Mouse (Mus musculus): ENCODE data around the gene Grid1. TPM values are rescaled to one million over a fixed set of nuclear protein-coding genes. Genes with fewer than 3 reads are reported as not detected.

The Grid1 gene
- polyA plus RNA-seq, 1 experiment: not detected

DNA sequence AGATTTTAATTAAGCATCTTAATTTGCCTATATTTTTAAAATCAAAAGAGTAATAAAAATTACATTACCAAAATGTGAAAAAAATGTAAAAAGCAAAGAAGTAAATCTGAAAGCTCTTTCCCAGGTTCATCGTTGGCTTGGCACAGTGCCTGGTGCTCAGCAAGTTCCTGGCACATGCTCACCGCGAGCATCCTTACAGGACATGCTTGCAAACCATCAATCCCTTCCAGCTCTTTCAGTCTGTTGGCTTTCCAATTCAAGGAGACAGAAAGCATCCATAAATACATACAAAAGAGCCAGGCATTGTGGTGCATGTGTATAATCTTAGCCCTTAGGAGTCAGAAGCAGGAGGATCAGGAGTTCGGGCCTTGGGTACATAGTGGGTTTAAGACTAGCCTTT is 430.5 kb downstream of the Grid1 start:
- H3K79me2 ChIP-seq (ENCODE audit: control insufficient read depth, insufficient read depth): no peaks in the 10 kb centered on the region
- H3K36me3 ChIP-seq (ENCODE audit: control insufficient read depth, insufficient read depth): no peaks in the 10 kb centered on the region
- no peak overlapping the region for H3K4me3 ChIP-seq
- H3K4me2 ChIP-seq (ENCODE audit: low read depth): no peak overlapping the region
- TF ChIP-seq SRF (IDR thresholded peaks at IDR 0.05; ENCODE audit: control insufficient read depth, insufficient read length, low read depth) (no peak), E2F4 (IDR thresholded peaks at IDR 0.05; ENCODE audit: insufficient read depth) (no peak), POLR2A (IDR thresholded peaks at IDR 0.05; ENCODE audit: insufficient read length, low read depth) (no peak), REST (IDR thresholded peaks at IDR 0.05; ENCODE audit: insufficient read depth, insufficient read length) (no peak), POLR2AphosphoS2 (IDR thresholded peaks at IDR 0.05; ENCODE audit: insufficient read length, low read depth) (no peak), CEBPB (IDR thresholded peaks at IDR 0.05; ENCODE audit: insufficient read depth, poor library complexity, severe bottlenecking) (no peak), TCF12 (IDR thresholded peaks at IDR 0.05; ENCODE audit: insufficient read depth, poor library complexity, severe bottlenecking) (no peak), MYOD1 (IDR thresholded peaks at IDR 0.05; ENCODE audit: control insufficient read depth in 1 of 3, insufficient read length in 2 of 3, low read depth in 2 of 3) (no peak), MAX (IDR thresholded peaks at IDR 0.05; ENCODE audit: low read depth) (no peak), TCF3 (IDR thresholded peaks at IDR 0.05; ENCODE audit: insufficient read length, low read depth) (no peak), MYOG (IDR thresholded peaks at IDR 0.05; ENCODE audit: control insufficient read depth in 1 of 3, insufficient read depth in 1 of 3, insufficient read length in 2 of 3, low read depth in 2 of 3) (no peak), USF1 (IDR thresholded peaks at IDR 0.05; ENCODE audit: low read depth) (no peak)
- no peaks in the 10 kb centered on the region for H3K27me3 ChIP-seq (ENCODE audit: control insufficient read depth, insufficient read depth, insufficient read length)
- no peak overlapping the region for H3ac ChIP-seq (ENCODE audit: control insufficient read depth, insufficient read length)

DNA sequence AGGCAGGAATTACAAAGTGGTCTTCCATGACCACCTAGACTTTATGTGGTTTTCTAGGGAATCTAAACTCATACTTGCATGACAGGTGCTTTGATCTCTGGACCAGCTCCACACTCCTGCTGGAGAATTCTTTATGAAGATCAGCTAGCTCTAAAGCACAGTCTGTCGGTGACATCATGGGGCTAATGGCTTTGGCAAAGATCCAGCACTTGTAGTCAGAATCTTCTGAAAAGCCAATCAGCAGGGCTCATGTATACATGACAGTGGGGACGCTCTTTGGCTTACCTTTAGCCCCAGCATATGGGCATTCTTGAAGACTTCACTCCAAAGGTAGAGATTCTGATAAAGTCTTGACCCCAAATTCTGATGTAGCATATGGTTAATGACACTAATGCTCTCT is 434.6 kb downstream of the Grid1 start:
- H3K36me3 ChIP-seq (ENCODE audit: control insufficient read depth, insufficient read depth): no peaks in the 10 kb centered on the region

DNA sequence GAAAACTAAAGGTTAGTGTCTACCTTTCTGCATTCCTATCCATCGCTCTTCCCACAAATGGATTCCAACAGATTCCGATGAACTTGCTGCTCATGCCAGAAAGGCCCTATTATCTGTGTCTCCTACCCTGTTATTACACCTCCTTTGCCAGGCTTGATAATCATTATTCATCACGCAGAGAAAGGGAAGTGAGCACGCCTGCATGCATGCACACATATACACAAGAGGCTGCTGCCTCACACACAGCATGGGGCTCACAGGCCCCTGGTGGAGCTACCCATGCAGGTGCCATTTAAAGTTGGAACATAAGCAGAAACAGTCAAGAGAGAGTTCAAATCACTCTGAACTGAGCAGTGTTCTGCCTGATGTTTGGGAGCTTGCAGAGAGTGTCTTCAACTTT is 450.4 kb downstream of the Grid1 start:
- H3K4me2 ChIP-seq (ENCODE audit: low read depth): no peak overlapping the region
- TF ChIP-seq POLR2AphosphoS2 (IDR thresholded peaks at IDR 0.05; ENCODE audit: insufficient read length, low read depth) (no peak), TCF12 (IDR thresholded peaks at IDR 0.05; ENCODE audit: insufficient read depth, poor library complexity, severe bottlenecking) (no peak), E2F4 (IDR thresholded peaks at IDR 0.05; ENCODE audit: insufficient read depth) (no peak), MYOD1 (IDR thresholded peaks at IDR 0.05; ENCODE audit: control insufficient read depth in 1 of 3, insufficient read length in 2 of 3, low read depth in 2 of 3) (no peak), POLR2A (IDR thresholded peaks at IDR 0.05; ENCODE audit: insufficient read length, low read depth) (no peak), CEBPB (IDR thresholded peaks at IDR 0.05; ENCODE audit: insufficient read depth, poor library complexity, severe bottlenecking) (no peak), TCF3 (IDR thresholded peaks at IDR 0.05; ENCODE audit: insufficient read length, low read depth) (no peak), SRF (IDR thresholded peaks at IDR 0.05; ENCODE audit: control insufficient read depth, insufficient read length, low read depth) (no peak), MYOG (IDR thresholded peaks at IDR 0.05; ENCODE audit: control insufficient read depth in 1 of 3, insufficient read depth in 1 of 3, insufficient read length in 2 of 3, low read depth in 2 of 3) (no peak), REST (IDR thresholded peaks at IDR 0.05; ENCODE audit: insufficient read depth, insufficient read length) (no peak)
- no peaks in the 10 kb centered on the region for H3K27me3 ChIP-seq (ENCODE audit: control insufficient read depth, insufficient read depth, insufficient read length)
- no peaks in the 10 kb centered on the region for H3K36me3 ChIP-seq (ENCODE audit: control insufficient read depth, insufficient read depth)
- no peak overlapping the region for H3ac ChIP-seq (ENCODE audit: control insufficient read depth, insufficient read length)
- H3K79me2 ChIP-seq (ENCODE audit: control insufficient read depth, insufficient read depth): no peaks in the 10 kb centered on the region
- H3K4me3 ChIP-seq: no peak overlapping the region

More for the DNA sequence above, 434.6 kb downstream of the Grid1 start:
- no peaks in the 10 kb centered on the region for H3K27me3 ChIP-seq (ENCODE audit: control insufficient read depth, insufficient read depth, insufficient read length)
- H3K4me2 ChIP-seq (ENCODE audit: low read depth): no peak overlapping the region
- no peak overlapping the region for H3ac ChIP-seq (ENCODE audit: control insufficient read depth, insufficient read length)
- H3K79me2 ChIP-seq (ENCODE audit: control insufficient read depth, insufficient read depth): no peaks in the 10 kb centered on the region
- no peak overlapping the region for H3K4me3 ChIP-seq
- TF ChIP-seq CEBPB (IDR thresholded peaks at IDR 0.05; ENCODE audit: insufficient read depth, poor library complexity, severe bottlenecking) (no peak), REST (IDR thresholded peaks at IDR 0.05; ENCODE audit: insufficient read depth, insufficient read length) (no peak), TCF12 (IDR thresholded peaks at IDR 0.05; ENCODE audit: insufficient read depth, poor library complexity, severe bottlenecking) (no peak), TCF3 (IDR thresholded peaks at IDR 0.05; ENCODE audit: insufficient read length, low read depth) (no peak), E2F4 (IDR thresholded peaks at IDR 0.05; ENCODE audit: insufficient read depth) (no peak), MYOG (IDR thresholded peaks at IDR 0.05; ENCODE audit: control insufficient read depth in 1 of 3, insufficient read depth in 1 of 3, insufficient read length in 2 of 3, low read depth in 2 of 3) (no peak), MYOD1 (IDR thresholded peaks at IDR 0.05; ENCODE audit: control insufficient read depth in 1 of 3, insufficient read length in 2 of 3, low read depth in 2 of 3) (no peak), MAX (IDR thresholded peaks at IDR 0.05; ENCODE audit: low read depth) (no peak), POLR2A (IDR thresholded peaks at IDR 0.05; ENCODE audit: insufficient read length, low read depth) (no peak), SRF (IDR thresholded peaks at IDR 0.05; ENCODE audit: control insufficient read depth, insufficient read length, low read depth) (no peak), POLR2AphosphoS2 (IDR thresholded peaks at IDR 0.05; ENCODE audit: insufficient read length, low read depth) (no peak), USF1 (IDR thresholded peaks at IDR 0.05; ENCODE audit: low read depth) (no peak)

DNA sequence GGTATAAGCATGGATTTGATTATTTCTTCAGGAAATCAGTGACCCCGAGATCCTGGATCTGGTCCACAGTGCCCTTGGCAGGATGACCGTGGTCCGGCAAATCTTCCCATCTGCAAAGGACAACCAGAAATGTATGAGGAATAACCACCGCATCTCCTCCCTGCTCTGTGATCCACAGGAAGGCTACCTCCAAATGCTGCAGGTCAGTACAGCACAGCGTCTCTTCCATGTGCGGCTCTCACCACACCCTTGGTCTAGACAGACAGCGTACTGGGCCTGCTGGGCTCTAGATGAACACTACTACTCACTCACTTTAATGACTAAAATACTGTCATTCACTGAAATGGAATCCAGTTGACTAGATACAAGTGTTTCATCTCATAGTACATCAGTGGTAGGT is 489.3 kb downstream of the Grid1 start:
- H3K79me2 ChIP-seq (ENCODE audit: control insufficient read depth, insufficient read depth): no peaks in the 10 kb centered on the region
- H3K36me3 ChIP-seq (ENCODE audit: control insufficient read depth, insufficient read depth): no peaks in the 10 kb centered on the region
- no peak overlapping the region for H3ac ChIP-seq (ENCODE audit: control insufficient read depth, insufficient read length)
- TF ChIP-seq MYOD1 (IDR thresholded peaks at IDR 0.05; ENCODE audit: control insufficient read depth in 1 of 3, insufficient read length in 2 of 3, low read depth in 2 of 3) (no peak), E2F4 (IDR thresholded peaks at IDR 0.05; ENCODE audit: insufficient read depth) (no peak), MAX (IDR thresholded peaks at IDR 0.05; ENCODE audit: low read depth) (no peak), POLR2A (IDR thresholded peaks at IDR 0.05; ENCODE audit: insufficient read length, low read depth) (no peak), CEBPB (IDR thresholded peaks at IDR 0.05; ENCODE audit: insufficient read depth, poor library complexity, severe bottlenecking) (no peak), TCF12 (IDR thresholded peaks at IDR 0.05; ENCODE audit: insufficient read depth, poor library complexity, severe bottlenecking) (no peak)
- H3K4me2 ChIP-seq (ENCODE audit: low read depth): no peak overlapping the region
- H3K27me3 ChIP-seq (ENCODE audit: control insufficient read depth, insufficient read depth, insufficient read length): no peaks in the 10 kb centered on the region
- H3K4me3 ChIP-seq: no peak overlapping the region

All from myocyte (in vitro differentiated cells).